Mouse (Mus musculus): ENCODE data around the gene Il17ra. TPM values are rescaled to one million over a fixed set of nuclear protein-coding genes. Genes with fewer than 3 reads are reported as not detected.

Gene Il17ra
- polyA plus RNA-seq (2014; fragmentation: Illumina TruSeq; extraction: RNeasy Lipid Tissue Mini Kit (QIAGEN cat#74804); ENCODE audit: low replicate concordance), result 3.2 TPM

DNA sequence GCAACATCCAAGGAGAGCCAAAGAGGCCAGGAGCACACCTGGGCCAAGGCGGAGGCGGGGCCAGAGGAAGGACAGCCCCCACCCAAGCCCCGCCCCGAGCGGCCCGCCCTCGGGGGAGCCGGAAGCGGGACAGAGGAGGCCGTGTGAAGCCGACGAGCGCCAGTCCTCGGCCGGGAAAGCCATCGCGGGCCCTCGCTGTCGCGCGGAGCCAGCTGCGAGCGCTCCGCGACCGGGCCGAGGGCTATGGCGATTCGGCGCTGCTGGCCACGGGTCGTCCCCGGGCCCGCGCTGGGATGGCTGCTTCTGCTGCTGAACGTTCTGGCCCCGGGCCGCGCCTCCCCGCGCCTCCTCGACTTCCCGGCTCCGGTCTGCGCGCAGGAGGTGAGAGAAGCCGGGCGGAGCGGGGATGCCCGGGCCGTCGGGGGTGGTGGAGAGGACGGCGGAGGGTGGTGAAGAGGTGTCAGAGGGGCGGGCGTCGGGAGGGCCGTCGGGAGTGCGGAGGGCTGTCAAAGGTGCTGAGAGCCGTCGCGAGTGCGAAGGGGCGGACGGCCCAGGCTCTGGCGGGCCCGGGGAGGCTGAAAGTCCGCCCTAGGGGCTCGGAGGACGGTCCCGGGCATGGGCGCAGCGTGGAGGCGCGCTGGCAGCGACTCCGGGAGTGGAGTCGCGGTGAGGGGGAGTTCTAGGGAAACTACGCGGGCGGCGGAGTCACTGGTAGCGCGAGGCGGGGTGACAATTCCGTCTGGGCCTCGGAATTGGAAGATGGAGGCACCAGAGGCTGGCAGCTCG lies at the start of gene Il17ra:
TSS of gene Il17ra (plus strand) at position 162 of the 786 bp plus-strand sequence.

DNA sequence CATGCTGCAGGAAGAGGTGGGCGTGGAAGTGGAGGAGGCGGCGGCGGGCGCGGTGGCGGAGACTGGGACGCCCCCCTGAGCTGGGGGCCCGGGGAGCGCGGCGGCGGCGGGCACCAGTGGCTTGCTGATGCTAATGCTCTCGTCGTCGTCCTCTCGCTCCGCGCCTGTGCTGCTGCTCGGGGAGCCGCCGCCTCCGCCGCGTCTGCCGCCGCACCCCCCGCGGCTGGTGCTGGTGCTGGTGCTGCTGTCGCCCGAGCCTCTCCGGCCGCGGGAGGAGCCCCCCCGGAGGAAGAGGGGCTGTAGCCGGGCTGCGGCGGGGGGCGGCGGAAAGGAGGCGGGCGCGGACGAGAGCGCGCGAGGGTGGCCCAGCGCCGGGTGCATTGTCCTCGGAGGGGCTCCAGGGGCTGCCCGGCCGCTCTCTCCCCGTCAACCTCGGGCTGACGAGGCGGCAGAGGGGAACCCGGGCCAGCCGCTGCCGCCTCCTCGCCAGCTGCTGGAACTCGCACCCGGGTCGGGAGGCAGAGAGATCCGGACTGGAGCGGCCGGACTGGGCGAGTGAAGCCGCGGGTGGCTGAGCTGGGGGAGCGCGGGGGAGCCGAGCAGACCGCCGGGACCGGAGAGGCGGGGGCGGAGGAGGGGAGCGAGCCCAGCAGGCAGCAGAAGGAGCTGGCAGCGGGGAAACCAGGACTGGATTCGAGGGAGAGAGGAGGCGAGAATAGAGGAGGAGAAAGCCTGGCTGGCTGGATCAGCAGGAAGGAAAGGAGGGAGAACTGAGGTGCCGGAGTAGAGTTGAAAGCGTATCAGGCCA lies 30.5 kb downstream of the Il17ra start, which contains the start of gene Tmem121b:
TSS of gene Tmem121b (minus strand) at position 434 of the 808 bp plus-strand sequence.

GRCm38 (mm10) chr6:120531020-120531965 lies 68.2 kb downstream of the Il17ra start, which contains the start of gene Hdhd5:
Gene Hdhd5, minus strand, starts transcription at chr6:120531319.

Other genes starting within 250 kb of the Il17ra start
- not detected for gene D330020A13Rik, start 168.9 kb upstream of the Il17ra start, polyA plus RNA-seq (2014; fragmentation: Illumina TruSeq; extraction: RNeasy Lipid Tissue Mini Kit (QIAGEN cat#74804); ENCODE audit: low replicate concordance)
- 0.93 TPM for gene B4galnt3, start 168.7 kb upstream of the Il17ra start, polyA plus RNA-seq (2014; fragmentation: Illumina TruSeq; extraction: RNeasy Lipid Tissue Mini Kit (QIAGEN cat#74804); ENCODE audit: low replicate concordance)
- 37.5 TPM for gene Kdm5a, start 99.1 kb upstream of the Il17ra start, polyA plus RNA-seq (2014; fragmentation: Illumina TruSeq; extraction: RNeasy Lipid Tissue Mini Kit (QIAGEN cat#74804); ENCODE audit: low replicate concordance)
- 11.4 TPM for gene Ccdc77, start 98.9 kb upstream of the Il17ra start, polyA plus RNA-seq (2014; fragmentation: Illumina TruSeq; extraction: RNeasy Lipid Tissue Mini Kit (QIAGEN cat#74804); ENCODE audit: low replicate concordance)
- gene Tmem121b, start 30.6 kb downstream of the Il17ra start, polyA plus RNA-seq (2014; fragmentation: Illumina TruSeq; extraction: RNeasy Lipid Tissue Mini Kit (QIAGEN cat#74804); ENCODE audit: low replicate concordance), result not detected
- gene Hdhd5, start 68.1 kb downstream of the Il17ra start, polyA plus RNA-seq (2014; fragmentation: Illumina TruSeq; extraction: RNeasy Lipid Tissue Mini Kit (QIAGEN cat#74804); ENCODE audit: low replicate concordance), result 5.4 TPM
- 0.26 TPM for gene Cecr2, start 203.1 kb downstream of the Il17ra start, polyA plus RNA-seq (2014; fragmentation: Illumina TruSeq; extraction: RNeasy Lipid Tissue Mini Kit (QIAGEN cat#74804); ENCODE audit: low replicate concordance)